Mouse (Mus musculus) hindbrain, postnatal 0 days (tissue): ENCODE data around the gene Adcy9. TPM values are rescaled to one million over a fixed set of nuclear protein-coding genes. Genes with fewer than 3 reads are reported as not detected.
"Not testable (repeated sequence)": the region's sequence is repeated elsewhere in the genome, so short reads cannot be mapped to it uniquely, and the experiment has no call there.

Experiments used
- ATAC-seq: fragments of 200-750 bp; cut with Nextera tagmentation; 2 replicates; pipeline ENCODE4 v1.8.0; 2017; ENCODE audit warnings: mild to moderate bottlenecking, moderate TSS enrichment, moderate library complexity
- DNase-seq: peaks from one replicate; pipeline ENCODE4 v3.0.0-alpha.2; 2015; ENCODE audit warnings: low spot score
- H3K27ac ChIP-seq: fragments of 300-500 bp; sonication (generic); 2 replicates; pipeline ENCODE4 v1.5.1; 2014; ENCODE audit warnings: mild to moderate bottlenecking
- H3K27me3 ChIP-seq: fragments of 300-500 bp; sonication (generic); 2 replicates; pipeline ENCODE4 v1.6.1; 2014; ENCODE audit warnings: low read length, mixed read lengths; ENCODE audit not compliant: insufficient read depth
- H3K36me3 ChIP-seq: fragments of 300-500 bp; sonication (generic); 2 replicates; pipeline ENCODE4 v1.6.1; 2014; ENCODE audit warnings: low read length, mixed read lengths; ENCODE audit not compliant: insufficient read depth
- H3K4me1 ChIP-seq: fragments of 300-500 bp; sonication (generic); 2 replicates; pipeline ENCODE4 v1.6.1; 2014; ENCODE audit warnings: antibody characterized with exemption, low read length, mixed read lengths; ENCODE audit not compliant: insufficient read depth
- H3K4me2 ChIP-seq: fragments of 300-500 bp; sonication (generic); 2 replicates; pipeline ENCODE4 v1.6.1; 2014; ENCODE audit warnings: low read depth, mild to moderate bottlenecking, low read length, moderate library complexity, mixed read lengths
- H3K4me3 ChIP-seq: fragments of 300-500 bp; sonication (generic); 2 replicates; pipeline ENCODE4 v1.5.1; 2014; ENCODE audit warnings: low read length
- H3K9ac ChIP-seq: fragments of 300-500 bp; sonication (generic); replicated peaks from 2 replicates; pipeline ENCODE4 v1.6.1; 2014; ENCODE audit warnings: mild to moderate bottlenecking, low read length, moderate library complexity, mixed read lengths
- H3K9me3 ChIP-seq: fragments of 300-500 bp; sonication (generic); 2 replicates; pipeline ENCODE4 v1.6.1; 2016; ENCODE audit warnings: low read length, mixed read lengths
- CTCF ChIP-seq: IDR thresholded peaks from 2 replicates; pipeline ENCODE4 v1.5.1; 2016; ENCODE audit warnings: antibody characterized with exemption, control low read depth, low read depth
- WGBS: fragments of 180-500 bp; shearing (Covaris S2); extraction: QIAGEN DNeasy Blood & Tissue Kit; methylation state at CpG from one replicate; pipeline ENCODE4 v1.1.7; 2014; 5-methylcytosine and 5-hydroxymethylcytosine counted together
- polyA plus RNA-seq: library from polyadenylated mRNA; unstranded; fragments of >200 nt; fragmentation: Nextera tagmentation; extraction: Ambion mirVana; gene quantifications from 2 replicates; pipeline ENCODE4 v1.2.1, GENCODE M21; 2015
- total RNA-seq: library from RNA; depleted of rRNA; stranded (reverse); fragments of >200 nt; gene quantifications from 2 replicates; pipeline ENCODE4 v1.2.3, GENCODE M21; 2014

The Adcy9 gene
- total and polyA plus RNA-seq, 2 experiments from 2014 or later: 4.3 to 31.6 TPM

GRCm38 (mm10) chr16:4355260-4356043 lies 64.8 kb downstream of the Adcy9 start:
- Histone ChIP-seq H3K9me3 (no peaks in the 10 kb centered on the region), H3K4me3 (no peak overlapping the region), H3K36me3 (no peaks in the 10 kb centered on the region), H3K27ac (no peak overlapping the region), H3K4me2 (no peak overlapping the region), H3K4me1 (no peaks in the 10 kb centered on the region), H3K27me3 (no peaks in the 10 kb centered on the region), H3K9ac (no peak overlapping the region)
- WGBS: 56% methylated on average over 4 of the region's 4 CpGs
- DNase-seq (no peak), ATAC-seq (no peak)
- no peak for TF ChIP-seq CTCF

GRCm38 (mm10) chr16:4342579-4342978 lies 77.7 kb downstream of the Adcy9 start:
- H3K9ac ChIP-seq: no peak overlapping the region
- DNase-seq (no peak), ATAC-seq (no peak)
- no peaks in the 10 kb centered on the region for H3K9me3 ChIP-seq
- no peaks in the 10 kb centered on the region for H3K36me3 ChIP-seq
- H3K27me3 ChIP-seq: no peaks in the 10 kb centered on the region
- 90% methylated on average over 7 of the region's 7 CpGs for WGBS
- H3K4me2 ChIP-seq: no peak overlapping the region
- H3K27ac ChIP-seq: no peak overlapping the region
- TF ChIP-seq CTCF: no peak
- no peaks in the 10 kb centered on the region for H3K4me1 ChIP-seq
- H3K4me3 ChIP-seq: no peak overlapping the region

GRCm38 (mm10) chr16:4341316-4342062 lies 78.8 kb downstream of the Adcy9 start:
- ATAC-seq (no peak), DNase-seq (no peak)
- no peaks in the 10 kb centered on the region for H3K27me3 ChIP-seq
- H3K4me2 ChIP-seq: no peak overlapping the region
- no peak for TF ChIP-seq CTCF
- H3K36me3 ChIP-seq: no peaks in the 10 kb centered on the region
- no peaks in the 10 kb centered on the region for H3K4me1 ChIP-seq
- 69% methylated on average over 14 of the region's 14 CpGs for WGBS
- H3K9me3 ChIP-seq: no peaks in the 10 kb centered on the region
- no peak overlapping the region for H3K9ac ChIP-seq
- no peak overlapping the region for H3K27ac ChIP-seq
- no peak overlapping the region for H3K4me3 ChIP-seq

- not testable (repeated sequence) for H3K27ac ChIP-seq, H3K4me3 ChIP-seq, H3K9me3 ChIP-seq, H3K27me3 ChIP-seq, DNase-seq, ATAC-seq, H3K9ac ChIP-seq, H3K4me1 ChIP-seq, H3K36me3 ChIP-seq, H3K4me2 ChIP-seq
- 74% methylated on average over 6 of the region's 7 CpGs for WGBS
Observed at GRCm38 (mm10) chr16:4339216-4339615, 81.1 kb downstream of the Adcy9 start.

GRCm38 (mm10) chr16:4337269-4337668 lies 83.0 kb downstream of the Adcy9 start:
- no peak for ATAC-seq
- no peak overlapping the region for H3K4me2 ChIP-seq
- H3K4me3 ChIP-seq: no peak overlapping the region
- H3K27me3 ChIP-seq: no peaks in the 10 kb centered on the region
- H3K27ac ChIP-seq: no peak overlapping the region
- no peak overlapping the region for H3K9ac ChIP-seq
- WGBS: 73% methylated on average over 4 of the region's 4 CpGs
- no peak for TF ChIP-seq CTCF
- no peaks in the 10 kb centered on the region for H3K4me1 ChIP-seq
- H3K9me3 ChIP-seq: no peaks in the 10 kb centered on the region
- no peaks in the 10 kb centered on the region for H3K36me3 ChIP-seq
- no peak for DNase-seq

- no peak overlapping the region for H3K4me3 ChIP-seq
- H3K9me3 ChIP-seq: no peaks in the 10 kb centered on the region
- no peak overlapping the region for H3K9ac ChIP-seq
- no peak overlapping the region for H3K4me2 ChIP-seq
- H3K4me1 ChIP-seq: no peaks in the 10 kb centered on the region
- no peak for TF ChIP-seq CTCF
- 88% methylated on average over 5 of the region's 5 CpGs for WGBS
- no peaks in the 10 kb centered on the region for H3K36me3 ChIP-seq
- ATAC-seq: no peak
- H3K27ac ChIP-seq: no peak overlapping the region
- DNase-seq: no peak
- H3K27me3 ChIP-seq: no peaks in the 10 kb centered on the region
Observed at GRCm38 (mm10) chr16:4333788-4334187, 86.5 kb downstream of the Adcy9 start.

- Histone ChIP-seq H3K27ac (no peak overlapping the region), H3K36me3 (no peaks in the 10 kb centered on the region), H3K4me1 (no peaks in the 10 kb centered on the region), H3K9me3 (no peaks in the 10 kb centered on the region), H3K4me2 (no peak overlapping the region), H3K4me3 (no peak overlapping the region), H3K27me3 (no peaks in the 10 kb centered on the region), H3K9ac (no peak overlapping the region)
- ATAC-seq (no peak), DNase-seq (no peak)
- 95% methylated on average over 2 of the region's 2 CpGs for WGBS
- TF ChIP-seq CTCF: no peak
Observed at GRCm38 (mm10) chr16:4333371-4333770, 86.9 kb downstream of the Adcy9 start.
